16 mouse cellular contexts compared by ENCODE assay signal in the genomic region with DNA sequence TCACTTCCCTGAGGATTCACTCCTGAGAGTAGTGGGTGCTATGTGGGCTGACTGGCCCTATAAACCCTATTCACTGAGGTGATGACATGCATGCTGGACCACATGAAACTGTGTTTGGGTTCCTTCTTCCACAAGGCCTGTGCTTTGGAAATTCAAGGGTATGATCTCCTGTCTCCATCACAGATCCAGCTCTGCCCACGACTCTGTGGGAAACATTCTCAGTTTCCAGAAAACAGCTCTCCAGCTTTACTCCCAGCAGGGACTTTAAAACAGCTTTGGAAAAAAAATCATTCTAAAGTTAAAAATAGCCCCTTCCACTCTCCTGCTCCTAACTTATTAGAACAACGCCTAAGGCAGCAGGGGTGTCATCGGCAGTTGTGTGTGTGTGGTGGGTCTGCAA.
DNase-seq lines count a peak whose midpoint lies in the region; ATAC-seq and TF ChIP-seq lines count a peak whose summit lies in the region.
"Had no signal": no experiment of that assay in that cellular context is flagged by ENCODE, and none has a peak within 500 bp of the region (broad histone marks: within the 10 kb centered on the region; RNA-seq: fewer than 3 reads in every experiment).

No protein-coding gene starts in this region.

- H3K27me3 ChIP-seq in heart, embryonic 10.5 days (ENCODE audit: insufficient read depth, poor library complexity, severe bottlenecking) = no peaks in the 10 kb centered on the region
- no peaks in the 10 kb centered on the region for H3K27me3 ChIP-seq in midbrain, embryonic 14.5 days (ENCODE audit: control insufficient read depth, insufficient read depth, low read length)
- no peaks in the 10 kb centered on the region for H3K27me3 ChIP-seq in midbrain, postnatal 0 days (ENCODE audit: insufficient read depth, low read length)
- H3K27me3 ChIP-seq: embryonic facial prominence, embryonic 12.5 days; forebrain, embryonic 15.5 days; hindbrain, embryonic 13.5 days had no signal

- no peak overlapping the region for H3K4me3 ChIP-seq in heart, embryonic 10.5 days
- H3K4me3 ChIP-seq in midbrain, embryonic 14.5 days (replicated peaks; ENCODE audit: low read depth, low read length) = no peak overlapping the region
- no peak overlapping the region for H3K4me3 ChIP-seq in midbrain, postnatal 0 days (ENCODE audit: low read depth, low read length)
- H3K4me3 ChIP-seq: embryonic facial prominence, embryonic 12.5 days; forebrain, embryonic 15.5 days; hindbrain, embryonic 13.5 days had no signal

- WGBS in heart, embryonic 10.5 days = 46% methylated on average over 3 of the region's 3 CpGs
- WGBS in midbrain, embryonic 14.5 days = 72% methylated on average over 3 of the region's 3 CpGs
- 30% methylated on average over 3 of the region's 3 CpGs for WGBS in midbrain, postnatal 0 days

- H3K4me1 ChIP-seq in heart, embryonic 10.5 days = peaks cover 17% of the 10 kb centered on the region
- 0 out of 2 replicates have a peak, but pooled peaks cover 11% of the 10 kb centered on the region for H3K4me1 ChIP-seq in midbrain, embryonic 14.5 days (ENCODE audit: control insufficient read depth, insufficient read depth, low read length)
- H3K4me1 ChIP-seq in midbrain, postnatal 0 days (ENCODE audit: insufficient read depth, low read length) = peaks cover 5% of the 10 kb centered on the region
- H3K4me1 ChIP-seq: embryonic facial prominence, embryonic 12.5 days had no signal

- no peaks in the 10 kb centered on the region for H3K9me3 ChIP-seq in heart, embryonic 10.5 days
- no peaks in the 10 kb centered on the region for H3K9me3 ChIP-seq in midbrain, embryonic 14.5 days (ENCODE audit: control insufficient read depth, low read length)
- H3K9me3 ChIP-seq in midbrain, postnatal 0 days (ENCODE audit: low read length) = no peaks in the 10 kb centered on the region
- H3K9me3 ChIP-seq: embryonic facial prominence, embryonic 12.5 days; forebrain, embryonic 15.5 days had no signal

- H3K27ac ChIP-seq in heart, embryonic 10.5 days = no peak overlapping the region
- 0 out of 2 replicates have a peak overlapping the region, but pooled peaks have one; percentile 0 for H3K27ac ChIP-seq in midbrain, embryonic 14.5 days (replicated peaks; ENCODE audit: low read depth, low read length)
- no peak overlapping the region; the same call in 1 of the 2 replicates for H3K27ac ChIP-seq in midbrain, postnatal 0 days (ENCODE audit: low read depth, low read length)
- H3K27ac ChIP-seq: embryonic facial prominence, embryonic 12.5 days; forebrain, embryonic 15.5 days; hindbrain, embryonic 13.5 days; hindbrain, postnatal 0 days had no signal

- no peak for TF ChIP-seq CTCF in midbrain, postnatal 0 days (IDR thresholded peaks at IDR 0.05)

- DNase-seq in frontal cortex, postnatal 14 days (ENCODE audit: low spot score in 2 of 2) = no peak
- peak; percentile 48 for DNase-seq in heart, embryonic 10.5 days (ENCODE audit: low spot score)
- DNase-seq in heart, adult 8-10 months (ENCODE audit: low spot score) = no peak
- DNase-seq in midbrain, embryonic 14.5 days = no peak
- no peak for DNase-seq in midbrain, postnatal 0 days (ENCODE audit: low spot score)
- no peak for DNase-seq in B cell, adult 2 months
- DNase-seq: adrenal gland, postnatal 10 days; cerebellum, adult 11-12 months; cerebellum, adult 9-10 months; cerebellum, postnatal 25 days; gastrocnemius, postnatal 25 days had no signal

- H3K36me3 ChIP-seq in heart, embryonic 10.5 days = no peaks in the 10 kb centered on the region
- H3K36me3 ChIP-seq in midbrain, embryonic 14.5 days (ENCODE audit: control insufficient read depth, insufficient read depth, low read length) = no peaks in the 10 kb centered on the region
- H3K36me3 ChIP-seq in midbrain, postnatal 0 days (ENCODE audit: insufficient read depth, low read length) = no peaks in the 10 kb centered on the region
- H3K36me3 ChIP-seq: embryonic facial prominence, embryonic 12.5 days; forebrain, embryonic 15.5 days; hindbrain, embryonic 13.5 days had no signal

- no peak overlapping the region for H3K9ac ChIP-seq in midbrain, embryonic 14.5 days (replicated peaks; ENCODE audit: low read length)
- H3K9ac ChIP-seq in midbrain, postnatal 0 days (replicated peaks; ENCODE audit: low read length, poor library complexity, severe bottlenecking) = no peak overlapping the region
- H3K9ac ChIP-seq: embryonic facial prominence, embryonic 12.5 days; forebrain, embryonic 15.5 days; hindbrain, embryonic 13.5 days had no signal

- ATAC-seq in frontal cortex, adult (ENCODE audit: low TSS enrichment) = peak; percentile 72
- ATAC-seq in midbrain, embryonic 14.5 days (ENCODE audit: low FRiP score, low TSS enrichment) = no peak
- ATAC-seq in midbrain, postnatal 0 days (ENCODE audit: low FRiP score) = no peak
- ATAC-seq: forebrain, embryonic 15.5 days; hindbrain, postnatal 0 days had no signal

- no peak overlapping the region for H3K4me2 ChIP-seq in midbrain, embryonic 14.5 days (ENCODE audit: low read length)
- H3K4me2 ChIP-seq in midbrain, postnatal 0 days (ENCODE audit: low read depth, low read length, poor library complexity, severe bottlenecking) = no peak overlapping the region
- H3K4me2 ChIP-seq: embryonic facial prominence, embryonic 12.5 days; forebrain, embryonic 15.5 days; hindbrain, embryonic 13.5 days had no signal
